In genomic region chr14:72293677-72294387, GRCm38 (mm10) we compare ENCODE assay signal across 7 mouse cellular contexts.
DNase-seq lines count a peak whose midpoint lies in the region; ATAC-seq and TF ChIP-seq lines count a peak whose summit lies in the region.

No protein-coding gene starts in this region.

- TF ChIP-seq EP300 in liver, embryonic 14.5 days (IDR thresholded peaks at IDR 0.05; ENCODE audit: low read depth): no peak

- H3K4me2 ChIP-seq in liver, embryonic 14.5 days (ENCODE audit: low read depth): no peak overlapping the region
- no peak overlapping the region for H3K4me2 ChIP-seq in intestine, postnatal 0 days (replicated peaks; ENCODE audit: low read depth)
- no peak overlapping the region for H3K4me2 ChIP-seq in midbrain, embryonic 15.5 days

- ATAC-seq in liver, embryonic 14.5 days (ENCODE audit: insufficient read depth): no peak
- ATAC-seq in intestine, postnatal 0 days: peak; percentile 67
- peak; percentile 69 for ATAC-seq in midbrain, embryonic 15.5 days (replicated peaks)

- H3K4me3 ChIP-seq in liver, embryonic 14.5 days (ENCODE audit: insufficient read depth in 1 of 2, low read depth in 2 of 2, low read length in 2 of 2): no peak overlapping the region
- H3K4me3 ChIP-seq in intestine, postnatal 0 days (ENCODE audit: low read depth, low read length): no peak overlapping the region
- no peak overlapping the region for H3K4me3 ChIP-seq in midbrain, embryonic 15.5 days
- H3K4me3 ChIP-seq in thymus, adult 2 months (ENCODE audit: control insufficient read depth, insufficient read depth, low read length): no peak overlapping the region

- H3K4me1 ChIP-seq in liver, embryonic 14.5 days (replicated peaks; ENCODE audit: control insufficient read depth in 2 of 2, insufficient read depth in 2 of 2, low read length in 1 of 2): no peaks in the 10 kb centered on the region
- H3K4me1 ChIP-seq in intestine, postnatal 0 days (replicated peaks; ENCODE audit: control insufficient read depth, insufficient read depth, low read length): no peaks in the 10 kb centered on the region
- peaks cover 13% of the 10 kb centered on the region for H3K4me1 ChIP-seq in midbrain, embryonic 15.5 days
- H3K4me1 ChIP-seq in thymus, adult 2 months (replicated peaks; ENCODE audit: control insufficient read depth, insufficient read depth, low read length): no peaks in the 10 kb centered on the region

- peak; percentile 21; the same call in 1 of the 2 replicates for TF ChIP-seq CTCF in liver, embryonic 14.5 days (IDR thresholded peaks at IDR 0.05; ENCODE audit: low read depth)
- TF ChIP-seq CTCF in intestine, postnatal 0 days (IDR thresholded peaks at IDR 0.05; ENCODE audit: low read depth): peak; percentile 69
- TF ChIP-seq CTCF in thymus, adult 2 months (IDR thresholded peaks at IDR 0.05; ENCODE audit: borderline replicate concordance, control insufficient read depth, extremely low read depth, insufficient read depth, low read length, poor library complexity): no peak

- 35% methylated on average over 9 of the region's 9 CpGs for WGBS in liver, embryonic 14.5 days (ENCODE audit: insufficient replicate concordance)
- WGBS in intestine, postnatal 0 days: 66% methylated on average over 9 of the region's 9 CpGs
- WGBS in midbrain, embryonic 15.5 days: 63% methylated on average over 9 of the region's 9 CpGs
- 67% methylated on average over 9 of the region's 9 CpGs for WGBS in thymus, adult 2 months

- no peak for TF ChIP-seq POLR2A in thymus, adult 2 months (IDR thresholded peaks at IDR 0.05; ENCODE audit: control insufficient read depth, extremely low read depth, insufficient read depth, low read length, poor library complexity)

- DNase-seq in liver, embryonic 14.5 days (ENCODE audit: low read depth in 3 of 3, low spot score in 3 of 3): peak in 1 of 3 experiments; percentile 1
- DNase-seq in liver: no peak
- peak; percentile 58 for DNase-seq in embryo, embryonic 11 days
- no peak for DNase-seq in thymus, adult 2 months
- no peak for DNase-seq in right cerebral cortex, postnatal 4 days

- H3K36me3 ChIP-seq in liver, embryonic 14.5 days (replicated peaks; ENCODE audit: control insufficient read depth, insufficient read depth, low read depth): no peaks in the 10 kb centered on the region
- no peaks in the 10 kb centered on the region for H3K36me3 ChIP-seq in intestine, postnatal 0 days (ENCODE audit: control insufficient read depth, insufficient read depth)
- no peaks in the 10 kb centered on the region for H3K36me3 ChIP-seq in midbrain, embryonic 15.5 days (replicated peaks)
- H3K36me3 ChIP-seq in thymus, adult 2 months (ENCODE audit: control insufficient read depth, insufficient read depth, low read length): no peaks in the 10 kb centered on the region

- no peaks in the 10 kb centered on the region for H3K9me3 ChIP-seq in liver, embryonic 14.5 days (ENCODE audit: control insufficient read depth, low read length)
- H3K9me3 ChIP-seq in intestine, postnatal 0 days (ENCODE audit: control insufficient read depth): no peaks in the 10 kb centered on the region
- H3K9me3 ChIP-seq in midbrain, embryonic 15.5 days: no peaks in the 10 kb centered on the region

- no peaks in the 10 kb centered on the region for H3K27me3 ChIP-seq in liver, embryonic 14.5 days (ENCODE audit: control insufficient read depth, insufficient read depth, low read length)
- no peaks in the 10 kb centered on the region for H3K27me3 ChIP-seq in intestine, postnatal 0 days (replicated peaks; ENCODE audit: control insufficient read depth, insufficient read depth, low read length)
- H3K27me3 ChIP-seq in midbrain, embryonic 15.5 days (replicated peaks): no peaks in the 10 kb centered on the region
- no peaks in the 10 kb centered on the region for H3K27me3 ChIP-seq in thymus, adult 2 months (ENCODE audit: control insufficient read depth, insufficient read depth, low read length)

- H3K27ac ChIP-seq in liver, embryonic 14.5 days: no peak overlapping the region
- no peak overlapping the region for H3K27ac ChIP-seq in intestine, postnatal 0 days (ENCODE audit: low read depth, low read length)
- no peak overlapping the region for H3K27ac ChIP-seq in midbrain, embryonic 15.5 days
- no peak overlapping the region for H3K27ac ChIP-seq in thymus, adult 2 months (ENCODE audit: control insufficient read depth, insufficient read depth, low read length)

- H3K9ac ChIP-seq in liver, embryonic 14.5 days (replicated peaks): no peak overlapping the region
- no peak overlapping the region for H3K9ac ChIP-seq in intestine, postnatal 0 days (ENCODE audit: low read depth, low read length)
- H3K9ac ChIP-seq in midbrain, embryonic 15.5 days: no peak overlapping the region
